Mouse (Mus musculus) cerebellum, adult 11-12 months (tissue): ENCODE data around the gene Ttll5.
A peak's percentile ranks its signal among the peaks of the same experiment; 100 is the strongest.

ENCODE experiments used
- DNase-seq: peaks from one replicate; pipeline ENCODE4 v3.0.0; 2022

The Ttll5 gene

DNA sequence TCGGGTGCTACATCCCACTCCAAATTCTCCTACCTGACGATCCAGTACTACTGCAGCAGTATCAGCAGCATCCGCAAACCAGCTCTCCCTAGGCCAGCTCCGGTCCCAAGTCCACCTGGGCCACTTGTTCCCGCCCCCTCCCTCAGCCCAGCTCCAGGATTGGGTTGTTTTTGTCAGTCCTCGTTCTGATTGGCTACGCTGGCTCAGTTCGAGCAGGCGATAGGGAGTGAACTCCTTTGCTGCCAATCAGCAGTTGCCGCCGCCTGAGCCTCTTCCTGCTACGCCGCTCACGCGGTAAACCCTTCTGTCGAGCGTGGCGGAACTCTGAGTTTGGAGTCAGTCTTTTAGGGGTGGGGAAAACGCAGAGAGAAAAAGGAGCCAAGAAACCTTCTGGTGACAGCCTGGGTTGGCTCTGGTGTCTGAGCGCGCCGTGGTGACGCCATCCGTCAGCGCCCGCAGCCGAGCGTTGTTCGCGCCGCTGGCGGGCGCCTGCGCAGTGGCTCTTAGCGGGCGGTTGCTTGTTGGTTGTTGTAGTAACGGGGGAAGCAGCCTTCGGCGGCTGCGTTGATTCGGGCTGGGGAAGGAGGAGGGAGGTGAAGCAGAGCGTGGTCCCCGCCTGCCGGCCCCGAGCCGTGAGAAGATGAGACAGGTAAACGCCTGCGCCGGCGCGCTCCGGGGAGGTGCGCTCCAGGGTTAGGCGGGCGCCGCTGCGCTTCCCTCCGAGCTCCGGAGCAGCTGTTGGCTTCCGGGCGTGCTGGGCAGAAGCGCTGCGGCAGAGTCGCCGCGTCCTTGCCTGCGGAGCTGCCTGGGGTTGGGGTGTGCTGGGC, at the start of gene Ttll5, which contains the start of gene Erg28:
Gene Ttll5, plus strand, starts transcription at position 222 of the 827 bp plus-strand sequence.
Gene Erg28, minus strand, starts transcription at position 113 of the 827 bp plus-strand sequence.
- DNase-seq, result peak; percentile 97

DNA sequence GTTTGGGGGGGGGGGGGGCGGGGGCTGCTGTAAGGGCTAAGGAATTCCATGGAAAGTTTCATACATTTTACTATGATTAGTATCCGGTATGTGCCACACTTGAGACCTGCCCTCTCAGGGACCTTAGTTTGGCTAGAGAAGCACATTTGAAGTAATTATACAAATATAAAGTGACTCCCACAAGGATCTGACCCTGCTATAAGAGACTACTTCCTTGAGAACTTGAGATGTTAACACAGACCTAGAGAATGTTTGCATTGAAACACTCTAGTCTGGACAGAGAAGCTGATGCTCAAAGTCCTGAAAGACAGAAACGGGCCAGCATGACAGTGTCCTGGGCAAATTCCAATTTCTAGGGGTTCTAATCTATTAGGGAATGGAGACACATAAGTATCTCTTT, 45.5 kb upstream of the Ttll5 start:
- no peak for DNase-seq

DNA sequence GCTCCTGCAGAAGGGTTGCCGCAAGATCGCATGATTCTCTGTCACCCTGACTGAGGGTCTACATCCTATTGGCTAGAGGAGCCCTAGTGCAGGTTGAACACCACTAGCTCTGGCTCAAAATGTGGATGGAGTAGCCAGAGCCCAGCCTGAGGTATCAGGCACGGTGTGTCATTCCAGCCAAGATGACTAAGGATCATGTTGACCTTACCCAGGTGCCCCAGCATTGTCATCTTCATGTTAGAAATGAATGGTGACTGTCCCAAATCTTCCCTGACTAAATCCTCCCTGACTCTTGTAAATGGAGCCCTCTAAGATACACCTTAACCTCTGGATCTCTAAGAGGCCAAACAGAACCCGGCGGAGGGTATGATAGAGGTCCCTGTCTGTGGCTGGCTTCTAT, 44.8 kb upstream of the Ttll5 start:
- no peak for DNase-seq

DNA sequence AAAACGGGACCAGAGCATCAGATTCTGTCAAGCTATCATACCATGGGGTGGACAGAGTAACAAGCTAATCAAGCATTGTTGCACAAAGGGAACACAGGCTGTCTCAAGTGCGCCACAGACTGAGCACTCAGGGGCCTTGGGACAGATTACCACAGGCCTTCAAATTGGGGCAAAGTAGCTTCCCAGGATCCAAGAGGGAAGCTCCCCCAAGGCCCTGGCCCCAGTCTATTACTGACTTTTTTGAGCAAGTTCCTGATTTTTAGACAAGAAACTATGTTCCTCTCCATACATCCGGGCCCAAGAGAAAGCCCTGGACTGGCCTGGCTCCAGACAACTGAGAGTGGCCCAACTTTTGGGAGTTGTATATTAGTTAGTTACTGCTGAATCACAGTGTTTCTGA, 42.9 kb upstream of the Ttll5 start:
- DNase-seq, result no peak

DNA sequence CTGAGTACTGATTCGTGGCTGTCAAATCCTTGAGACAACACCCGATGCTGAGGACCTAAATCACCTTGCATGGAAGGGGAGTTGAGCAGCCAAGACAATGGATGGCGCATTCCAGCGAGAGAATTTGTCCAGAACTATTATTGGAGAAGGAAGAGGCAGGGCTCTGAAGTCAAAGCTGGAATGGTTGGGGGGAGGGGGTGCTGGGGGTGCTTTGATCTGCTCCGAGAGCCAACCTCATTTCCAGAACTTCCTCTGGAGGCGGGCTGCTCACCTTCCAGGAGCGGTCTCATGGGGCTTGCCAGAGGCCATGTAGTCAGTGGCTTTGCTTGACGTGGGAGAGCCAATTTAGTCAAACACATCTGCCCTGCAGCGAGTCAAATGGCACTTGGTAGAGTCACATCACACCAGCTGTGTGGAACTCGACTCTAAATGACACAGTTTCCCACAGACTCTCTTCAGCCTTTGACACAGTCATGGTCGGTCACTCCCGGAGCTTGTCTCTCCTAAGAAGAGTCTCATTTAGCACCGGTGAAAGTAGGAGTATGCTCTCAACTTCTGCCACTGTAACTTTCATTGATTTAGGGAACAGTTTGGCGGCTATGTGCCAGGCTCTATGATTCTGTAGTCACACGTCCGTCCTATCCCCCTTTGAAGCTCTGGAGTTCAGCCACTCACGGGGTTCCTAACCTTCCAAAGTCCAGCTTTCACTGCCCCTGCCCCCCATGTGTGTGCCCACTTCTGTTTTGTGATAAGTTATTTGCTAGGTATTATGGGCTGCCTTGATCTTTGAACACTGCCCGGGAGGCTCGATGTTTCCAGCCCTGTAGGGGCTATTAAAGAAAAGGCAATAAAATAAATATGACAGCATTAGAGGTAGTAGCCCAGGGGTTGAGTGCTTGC, 39.3 kb upstream of the Ttll5 start:
- no peak for DNase-seq

DNA sequence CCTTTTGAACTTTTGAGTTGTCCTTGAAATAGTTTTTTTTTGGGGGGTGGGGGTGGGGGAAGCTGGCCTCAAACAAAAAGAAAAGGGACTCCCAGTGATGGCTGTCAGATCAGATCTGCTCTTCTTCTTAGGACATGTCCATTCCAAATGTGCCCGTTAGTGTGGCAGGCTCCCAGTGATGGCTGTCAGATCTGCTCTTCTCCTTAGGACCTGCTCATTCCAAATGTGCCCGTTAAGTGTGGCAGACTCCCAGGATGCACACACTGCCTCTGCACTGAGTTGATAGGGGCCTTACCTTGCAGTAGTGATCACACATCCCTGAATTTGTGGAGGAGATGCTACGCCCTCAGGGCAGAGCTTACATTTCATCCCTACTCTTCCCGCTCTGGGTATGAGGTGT, 32.3 kb upstream of the Ttll5 start:
- no peak for DNase-seq

DNA sequence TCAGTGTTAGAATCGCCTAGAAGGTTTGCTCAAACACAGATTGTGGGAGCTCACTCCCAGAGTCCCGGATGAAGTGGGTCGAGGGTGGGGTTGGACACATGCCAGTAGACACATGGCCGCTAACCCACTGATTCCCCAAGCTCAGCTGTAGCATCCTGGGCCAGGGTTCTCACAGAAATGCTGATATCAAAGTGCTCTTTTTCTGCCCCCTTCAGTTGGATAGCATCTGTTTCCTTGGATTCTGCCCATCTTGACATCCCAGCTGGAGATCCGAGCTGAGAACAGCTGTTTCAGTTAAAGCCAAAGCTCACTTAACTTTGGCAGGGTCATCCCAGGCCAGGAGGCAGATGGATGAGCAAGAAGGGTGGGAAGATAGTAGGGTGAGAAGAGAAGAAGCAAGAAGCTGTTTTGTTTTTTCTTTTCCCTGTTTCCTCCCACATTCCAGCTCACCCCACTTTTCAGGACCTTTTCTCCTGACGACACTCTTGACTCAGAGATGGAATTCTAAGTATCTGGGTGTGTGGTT, 31.6 kb upstream of the Ttll5 start:
- no peak for DNase-seq

DNA sequence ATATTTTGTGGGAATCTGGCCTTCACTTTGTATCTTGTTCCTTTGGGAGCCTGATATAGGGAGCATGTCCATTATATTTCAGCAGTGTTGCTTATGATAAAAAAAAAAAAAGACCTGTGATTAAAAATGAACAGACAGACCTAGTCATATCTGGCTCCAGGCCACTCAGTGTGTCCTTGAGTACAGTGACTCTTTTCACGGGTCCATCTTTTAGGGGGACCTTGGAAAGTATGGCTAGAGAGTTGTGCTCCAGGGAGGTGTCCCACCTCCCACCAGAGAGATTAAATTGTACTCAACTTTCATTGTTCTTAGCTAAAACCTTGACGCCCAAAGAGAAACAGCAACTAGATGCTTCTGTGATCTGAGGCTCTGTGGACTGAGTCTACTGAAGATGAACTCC, 30.4 kb upstream of the Ttll5 start:
- DNase-seq, result no peak

DNA sequence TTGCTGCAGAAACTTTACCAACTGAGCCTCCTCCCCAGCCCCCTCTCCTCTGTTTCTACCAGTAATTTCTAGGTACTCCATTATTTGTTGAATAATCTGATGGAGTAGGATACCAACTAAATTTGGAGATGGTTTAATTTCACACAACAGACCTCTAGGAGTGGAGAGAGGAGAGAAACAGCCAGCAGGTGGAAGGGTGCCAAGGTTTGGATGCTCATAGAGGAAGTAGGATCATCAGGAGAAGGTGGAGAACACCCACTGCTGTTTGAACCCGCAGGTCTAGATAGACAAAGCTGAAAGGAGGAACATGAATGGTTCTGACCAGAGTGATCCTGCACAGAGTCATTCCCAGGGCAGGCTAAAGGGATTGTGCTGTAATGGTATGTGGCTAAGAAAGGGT, 28.9 kb upstream of the Ttll5 start:
- no peak for DNase-seq

DNA sequence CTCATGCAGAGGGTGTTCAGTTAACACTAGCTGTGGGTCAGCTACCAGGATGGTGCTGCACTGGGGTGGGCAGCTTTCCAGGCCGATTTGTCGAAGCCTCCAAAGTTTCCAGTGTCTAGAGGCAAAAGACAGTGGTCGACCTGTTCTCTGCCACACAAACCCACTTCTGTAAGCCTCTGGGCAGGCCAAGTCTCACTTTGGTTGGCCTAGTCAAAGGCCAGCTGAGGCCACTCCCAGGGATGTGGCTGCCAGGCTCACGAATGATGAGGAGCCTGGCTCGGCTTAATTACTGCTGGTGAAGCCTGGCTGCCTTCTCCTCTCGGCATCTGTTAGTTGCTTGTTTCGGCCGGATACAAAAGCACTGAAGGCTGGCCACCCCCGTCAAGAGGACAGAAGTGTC, 24.4 kb upstream of the Ttll5 start:
- no peak for DNase-seq

DNA sequence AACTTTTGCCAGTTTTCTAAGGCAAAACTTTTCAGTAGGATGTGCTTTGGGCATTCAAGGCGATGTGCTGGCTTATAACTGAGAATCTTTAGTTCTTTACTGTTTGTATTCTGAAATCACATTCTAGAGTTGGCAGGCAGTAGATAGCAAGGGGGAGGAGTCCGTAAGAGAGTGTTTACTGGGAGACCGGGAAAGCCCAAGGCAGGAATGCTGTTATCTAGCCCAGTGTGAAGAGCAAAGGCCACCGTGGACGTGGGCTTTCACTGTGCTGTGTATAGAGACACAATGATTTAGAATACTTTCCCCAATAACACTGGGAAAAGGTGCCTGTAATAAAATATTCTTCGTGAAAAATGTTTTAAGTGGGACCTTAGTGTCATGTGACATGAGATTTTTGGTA, 14.7 kb upstream of the Ttll5 start:
- no peak for DNase-seq

DNA sequence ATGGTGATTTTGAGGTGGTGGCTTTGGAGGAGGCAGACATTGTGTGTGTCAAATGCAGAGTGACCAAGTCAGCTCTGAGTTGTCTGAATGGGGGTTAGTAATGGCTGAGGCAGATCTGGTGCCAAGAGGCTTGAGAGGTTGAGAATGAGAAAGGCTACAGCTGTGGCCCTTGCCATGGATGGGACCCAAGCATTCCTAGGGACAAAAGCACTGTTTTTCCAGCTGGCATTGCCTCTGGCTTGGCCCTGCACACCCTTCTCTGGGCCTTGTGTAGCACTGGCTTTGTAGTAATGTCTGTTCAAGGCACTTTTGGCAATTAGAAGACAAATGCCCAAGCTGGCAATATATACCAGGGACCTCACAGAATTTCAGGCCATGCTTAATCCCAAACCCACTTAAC, 13.5 kb upstream of the Ttll5 start:
- DNase-seq, result no peak

DNA sequence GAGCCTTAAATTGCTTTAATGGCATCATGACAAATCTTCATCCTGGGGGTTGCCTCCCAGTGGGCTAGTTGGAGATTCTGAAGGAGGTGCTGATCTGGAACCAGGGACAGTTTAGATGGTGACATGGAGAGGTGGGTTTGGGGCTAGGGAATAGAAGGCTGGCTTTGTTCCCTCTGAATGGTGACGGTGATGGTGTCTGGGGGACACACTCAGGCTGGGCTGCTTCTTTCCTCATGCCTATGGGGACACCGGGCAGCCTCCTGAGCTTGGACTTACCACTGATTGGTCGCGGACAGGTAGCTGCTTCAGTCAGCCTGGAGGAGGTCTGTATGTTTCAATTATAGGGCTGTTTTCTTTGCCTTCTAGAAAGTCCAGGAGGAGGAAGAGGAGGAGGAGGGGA, 12.8 kb upstream of the Ttll5 start:
- DNase-seq, result no peak

DNA sequence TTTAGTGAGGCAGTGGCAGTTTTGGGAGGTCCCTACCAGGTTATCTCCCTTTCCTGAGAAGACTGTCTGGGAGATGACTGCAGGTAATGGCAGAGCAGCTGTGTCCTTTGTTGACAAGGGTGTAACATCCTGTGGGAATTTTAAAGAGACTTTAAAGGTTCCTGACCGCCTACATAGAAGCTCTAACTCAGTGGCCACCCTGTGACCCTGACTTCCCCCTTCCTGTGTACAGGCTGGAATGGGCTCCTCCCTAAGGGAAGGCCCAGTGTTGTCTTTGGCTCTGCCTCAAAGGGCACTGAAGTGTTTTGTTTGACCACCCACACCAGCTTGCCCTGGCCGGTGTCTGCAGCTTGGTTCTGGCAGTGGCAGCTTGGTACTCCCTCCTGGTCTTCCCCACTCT, 10.9 kb upstream of the Ttll5 start:
- no peak for DNase-seq

DNA sequence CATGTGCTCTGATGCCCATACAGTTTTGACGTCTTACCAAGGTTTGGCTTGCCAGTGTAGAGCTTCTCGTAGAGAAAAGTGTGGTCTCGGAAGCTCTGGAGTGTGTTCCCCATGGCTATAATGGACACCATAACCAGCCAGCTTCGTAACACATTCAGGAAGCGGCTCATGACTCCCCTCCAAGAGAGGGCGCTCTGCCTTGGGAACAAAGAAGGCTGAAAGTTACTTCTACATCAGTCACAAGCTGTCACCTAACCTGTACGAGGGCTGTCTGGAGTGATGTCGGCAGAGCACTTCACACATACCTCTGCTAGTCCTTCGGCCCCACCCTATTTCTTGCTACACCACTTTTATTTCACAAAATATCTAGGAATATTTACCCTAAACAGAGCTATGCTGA, 2.4 kb upstream of the Ttll5 start:
- no peak for DNase-seq

DNA sequence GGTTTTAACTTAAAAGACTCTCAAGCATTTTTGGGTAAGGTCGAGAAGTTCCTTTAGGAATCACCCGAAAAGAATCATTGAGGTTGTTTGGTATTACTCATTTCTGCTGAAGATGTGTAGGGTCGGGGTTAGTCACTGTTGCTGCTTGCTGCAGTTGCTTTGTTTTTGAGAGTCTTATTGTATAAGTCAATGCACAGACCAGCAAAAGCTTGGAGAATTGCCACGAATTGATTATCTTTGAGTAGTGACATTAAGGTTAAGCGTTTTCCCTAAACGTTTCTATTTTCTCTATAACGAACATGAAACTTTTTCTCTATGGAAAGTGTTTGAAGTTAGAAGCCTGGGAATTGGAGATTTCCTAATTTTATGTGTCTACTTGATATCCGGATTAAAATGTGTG, 902 bp downstream of the Ttll5 start:
- no peak for DNase-seq

DNA sequence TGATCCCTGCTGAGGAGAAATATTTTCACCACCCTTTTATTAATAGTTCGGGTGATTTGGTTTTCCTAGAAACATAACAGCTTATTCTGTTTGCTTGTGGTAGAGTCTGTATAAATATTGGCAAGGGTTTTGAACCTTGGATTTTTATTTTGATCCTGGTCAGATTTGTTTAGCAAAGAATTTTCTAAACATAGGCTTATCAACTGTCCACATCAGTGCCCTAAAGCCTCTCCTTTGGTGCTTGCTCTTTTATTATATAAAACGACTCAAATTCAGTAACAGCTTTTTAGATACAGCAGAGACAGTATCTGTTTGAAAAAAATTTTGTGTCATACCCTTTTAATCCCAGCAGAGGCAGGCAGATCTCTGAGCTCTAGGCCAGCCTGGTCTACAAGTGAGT, 1.4 kb downstream of the Ttll5 start:
- no peak for DNase-seq

DNA sequence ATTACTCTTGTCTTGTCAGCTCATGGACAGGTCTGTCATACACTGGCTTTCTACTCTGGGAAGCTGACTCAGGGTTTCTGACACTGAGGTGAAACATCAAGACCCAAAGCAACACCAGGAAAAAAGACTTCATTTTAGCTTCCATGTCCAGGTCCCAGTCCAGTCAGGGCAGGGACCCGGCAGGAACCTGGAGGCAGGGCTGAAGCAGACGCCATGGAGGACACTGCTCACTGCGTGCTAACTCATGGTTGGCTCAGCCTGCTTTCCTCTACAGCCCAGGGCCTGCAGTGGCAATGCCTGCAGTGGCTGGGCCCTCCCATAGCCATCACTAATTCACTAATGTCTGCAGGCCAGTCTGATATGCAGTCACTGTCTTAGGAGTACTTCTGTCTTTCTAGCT, 4.4 kb downstream of the Ttll5 start:
- DNase-seq, result no peak

DNA sequence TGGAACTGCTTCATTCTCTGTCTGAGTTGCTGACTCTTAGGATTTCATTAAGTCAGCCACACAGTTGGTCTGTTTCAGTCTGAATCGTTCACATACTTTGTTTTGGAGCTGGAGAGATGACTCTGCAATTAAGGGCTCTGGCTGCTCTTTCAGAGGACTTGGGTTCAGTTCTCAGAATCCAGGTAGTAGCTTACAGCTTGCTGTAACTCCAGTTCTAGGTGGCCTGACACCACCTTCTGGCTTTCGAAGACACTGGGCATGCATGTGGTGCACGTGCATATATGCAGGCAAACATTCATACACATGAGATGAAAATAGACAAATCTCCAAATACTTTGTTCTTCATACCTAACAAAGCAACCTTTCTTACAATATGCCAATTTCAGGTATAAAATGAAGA, 5.4 kb downstream of the Ttll5 start:
- no peak for DNase-seq

DNA sequence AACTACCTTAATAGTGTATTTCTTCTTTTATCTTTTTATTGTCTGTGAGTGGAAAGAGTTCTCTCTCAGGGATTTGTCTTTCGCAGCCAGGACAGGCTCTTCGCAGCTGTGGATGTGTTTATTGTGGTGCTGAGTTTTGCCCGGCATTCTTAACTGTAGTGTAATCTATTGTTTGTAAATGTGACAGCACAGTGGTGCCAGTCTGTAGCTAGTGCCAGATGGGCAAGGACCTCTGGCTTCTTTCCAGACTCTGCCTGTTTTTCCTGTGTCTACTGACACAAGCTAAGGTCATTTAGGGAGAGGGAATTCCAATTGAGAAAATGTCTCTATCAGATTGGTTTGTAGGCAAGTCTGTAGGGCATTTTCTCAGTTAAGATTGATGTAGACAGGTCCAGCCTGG, 6.2 kb downstream of the Ttll5 start:
- DNase-seq, result peak; percentile 40

DNA sequence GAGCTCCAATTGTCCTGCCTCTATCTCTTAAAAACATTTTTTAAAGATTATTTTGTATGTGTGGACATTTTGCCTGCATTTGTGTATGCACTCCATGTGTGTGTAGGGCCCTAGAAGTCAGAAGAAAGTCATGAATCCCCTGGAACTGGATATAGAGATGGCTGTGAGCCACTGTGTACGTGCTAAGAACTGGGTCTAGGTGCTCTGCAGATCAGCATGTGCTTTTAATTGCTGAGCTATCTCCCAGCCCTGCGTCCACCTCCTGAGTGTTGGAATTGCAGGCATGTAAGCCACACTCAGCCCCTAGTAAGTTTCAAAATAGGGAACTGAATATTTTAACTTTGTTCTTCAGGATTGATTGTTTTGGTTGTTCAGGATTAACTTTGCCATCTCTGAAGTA, 10.1 kb downstream of the Ttll5 start:
- no peak for DNase-seq

DNA sequence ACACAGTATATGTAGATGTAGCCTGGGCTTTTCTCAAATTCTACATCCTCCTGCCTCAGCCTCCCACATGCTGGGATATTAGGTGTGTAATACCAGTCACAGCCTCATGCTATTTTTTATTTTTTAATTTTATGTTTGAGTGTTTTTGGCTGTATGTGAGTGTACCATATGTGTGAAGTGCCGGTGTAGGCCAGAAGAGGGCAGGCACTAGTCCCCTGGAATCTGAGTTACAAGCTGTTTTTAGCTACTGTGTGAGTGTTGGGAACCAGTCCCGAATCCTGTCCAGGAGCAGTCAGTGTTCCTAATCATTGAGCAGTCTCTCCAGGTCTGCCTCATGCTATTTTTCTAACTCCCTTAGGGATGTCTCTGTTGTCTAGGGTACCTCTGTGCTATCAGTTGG, 13.3 kb downstream of the Ttll5 start:
- DNase-seq, result no peak

DNA sequence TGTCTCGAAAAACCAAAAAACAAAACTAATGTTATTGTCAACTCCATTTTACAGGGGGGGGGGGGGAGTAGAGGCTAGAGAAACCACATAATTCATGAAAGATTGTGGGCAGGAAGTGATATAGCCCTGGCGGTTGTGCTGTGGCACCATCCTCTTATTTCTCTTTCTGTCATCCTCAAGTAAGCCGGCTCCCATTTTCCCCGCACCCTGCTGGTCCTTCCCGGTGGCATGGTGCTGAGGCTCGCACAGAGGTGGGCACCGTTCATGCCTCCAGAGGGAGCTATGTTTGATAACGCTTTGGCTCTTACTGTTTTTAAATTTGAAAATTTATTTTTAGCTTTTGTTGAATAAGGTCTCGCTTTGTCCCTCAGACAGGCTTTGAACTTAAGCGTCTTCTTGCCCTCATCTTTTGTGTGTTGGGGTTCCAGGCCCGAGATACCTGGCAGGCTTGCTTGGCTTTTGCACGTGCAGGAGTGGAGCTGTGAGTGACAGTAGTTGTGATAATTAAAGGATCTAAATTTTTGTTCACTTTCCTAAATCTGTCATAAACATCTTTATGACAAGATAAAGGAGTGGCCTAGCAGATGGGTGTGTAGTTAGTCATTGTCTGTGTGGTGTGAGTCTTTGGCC, 15.0 kb downstream of the Ttll5 start:
- DNase-seq, result no peak
